Mouse (Mus musculus) C2C12 (cell line): ENCODE measurements at regions not wholly inside any gene's neighbourhood (a gene's known extent, or its start where the extent isn't known, plus 50 kb on each side); places are given as distances from the start of the nearest gene placed in this dataset.

Experiments used
- H3K27me3 ChIP-seq: one replicate; pipeline ENCODE4 v1.6.1; 2011; ENCODE audit not compliant: control insufficient read depth, insufficient read depth, insufficient read length
- H3K36me3 ChIP-seq: one replicate; pipeline ENCODE4 v1.6.1; 2011; ENCODE audit not compliant: control insufficient read depth, insufficient read depth
- H3K4me3 ChIP-seq: one replicate; pipeline ENCODE4 v1.5.1; 2011; ENCODE audit warnings: mild to moderate bottlenecking, control low read depth; ENCODE audit not compliant: poor library complexity, insufficient read depth, severe bottlenecking
- H3K79me2 ChIP-seq: one replicate; pipeline ENCODE4 v1.6.1; 2011; ENCODE audit not compliant: control insufficient read depth, insufficient read depth
- H3K79me3 ChIP-seq: one replicate; pipeline ENCODE4 v1.6.1; 2011; ENCODE audit warnings: low read depth, control low read depth
- H3ac ChIP-seq: one replicate; pipeline ENCODE3; 2011; ENCODE audit warnings: low read depth; ENCODE audit not compliant: control insufficient read depth, insufficient read length
- CEBPB ChIP-seq: IDR thresholded peaks from one replicate; pipeline ENCODE4 v1.6.1; 2011; ENCODE audit warnings: low read depth, mild to moderate bottlenecking, control low read depth, moderate library complexity
- CTCF ChIP-seq: IDR thresholded peaks from one replicate; pipeline ENCODE4 v1.5.1; 2011; ENCODE audit not compliant: control insufficient read depth, insufficient read depth, insufficient read length
- FOSL1 ChIP-seq: IDR thresholded peaks from one replicate; pipeline ENCODE4 v1.8.0; 2011; ENCODE audit warnings: mild to moderate bottlenecking, low read length; ENCODE audit not compliant: poor library complexity, insufficient read depth, severe bottlenecking
- MAX ChIP-seq: IDR thresholded peaks from one replicate; pipeline ENCODE4 v1.6.1; 2011; ENCODE audit warnings: mild to moderate bottlenecking, control low read depth
- MYOD1 ChIP-seq: IDR thresholded peaks from one replicate; pipeline ENCODE4 v1.6.1; 2011; ENCODE audit warnings: low read depth; ENCODE audit not compliant: control insufficient read depth, insufficient read length
- MYOG ChIP-seq: IDR thresholded peaks from one replicate; pipeline ENCODE4 v1.6.1; 2011; ENCODE audit not compliant: control insufficient read depth, insufficient read length; ENCODE audit errors: extremely low read depth
- USF1 ChIP-seq: IDR thresholded peaks from one replicate; pipeline ENCODE4 v1.6.1; 2011; ENCODE audit warnings: low read depth, mild to moderate bottlenecking, control low read depth, moderate library complexity

GRCm38 (mm10) chr11:23140429-23141099 is 115.3 kb upstream of the Xpo1 start:
- no peak overlapping the region for H3K4me3 ChIP-seq
- no peaks in the 10 kb centered on the region for H3K79me3 ChIP-seq
- H3K79me2 ChIP-seq = no peaks in the 10 kb centered on the region
- peaks cover 3% of the 10 kb centered on the region for H3K27me3 ChIP-seq
- no peak overlapping the region for H3ac ChIP-seq
- TF ChIP-seq MYOG (no peak), FOSL1 (no peak), CEBPB (no peak), MYOD1 (no peak), USF1 (no peak), CTCF (no peak), MAX (no peak)
- H3K36me3 ChIP-seq = no peaks in the 10 kb centered on the region

- Histone ChIP-seq H3ac (no peak overlapping the region), H3K4me3 (no peak overlapping the region), H3K36me3 (no peaks in the 10 kb centered on the region), H3K79me2 (no peaks in the 10 kb centered on the region), H3K79me3 (no peaks in the 10 kb centered on the region), H3K27me3 (peaks cover 3% of the 10 kb centered on the region)
- no peak for TF ChIP-seq MAX
- TF ChIP-seq USF1 = no peak
- TF ChIP-seq CTCF = no peak
- no peak for TF ChIP-seq MYOG
- no peak for TF ChIP-seq MYOD1
- no peak for TF ChIP-seq FOSL1
- TF ChIP-seq CEBPB = no peak
Observed at GRCm38 (mm10) chr11:23141100-23141837, 114.6 kb upstream of the Xpo1 start.

GRCm38 (mm10) chr11:23148048-23148596 is 107.7 kb upstream of the Xpo1 start:
- H3K27me3 ChIP-seq = no peaks in the 10 kb centered on the region
- H3K4me3 ChIP-seq = no peak overlapping the region
- no peak for TF ChIP-seq MYOD1
- TF ChIP-seq USF1 = no peak
- no peak for TF ChIP-seq MAX
- TF ChIP-seq MYOG = no peak
- TF ChIP-seq FOSL1 = no peak
- TF ChIP-seq CTCF = no peak
- no peak for TF ChIP-seq CEBPB
- H3ac ChIP-seq = no peak overlapping the region
- H3K36me3 ChIP-seq = no peaks in the 10 kb centered on the region
- H3K79me2 ChIP-seq = no peaks in the 10 kb centered on the region
- no peaks in the 10 kb centered on the region for H3K79me3 ChIP-seq

GRCm38 (mm10) chr11:23149556-23150244 is 106.1 kb upstream of the Xpo1 start:
- Histone ChIP-seq H3K36me3 (no peaks in the 10 kb centered on the region), H3K79me3 (no peaks in the 10 kb centered on the region), H3K27me3 (no peaks in the 10 kb centered on the region), H3ac (no peak overlapping the region), H3K4me3 (no peak overlapping the region), H3K79me2 (no peaks in the 10 kb centered on the region)
- TF ChIP-seq CEBPB = no peak
- TF ChIP-seq FOSL1 = no peak
- no peak for TF ChIP-seq MYOG
- no peak for TF ChIP-seq CTCF
- TF ChIP-seq MAX = no peak
- TF ChIP-seq USF1 = no peak
- no peak for TF ChIP-seq MYOD1

DNA sequence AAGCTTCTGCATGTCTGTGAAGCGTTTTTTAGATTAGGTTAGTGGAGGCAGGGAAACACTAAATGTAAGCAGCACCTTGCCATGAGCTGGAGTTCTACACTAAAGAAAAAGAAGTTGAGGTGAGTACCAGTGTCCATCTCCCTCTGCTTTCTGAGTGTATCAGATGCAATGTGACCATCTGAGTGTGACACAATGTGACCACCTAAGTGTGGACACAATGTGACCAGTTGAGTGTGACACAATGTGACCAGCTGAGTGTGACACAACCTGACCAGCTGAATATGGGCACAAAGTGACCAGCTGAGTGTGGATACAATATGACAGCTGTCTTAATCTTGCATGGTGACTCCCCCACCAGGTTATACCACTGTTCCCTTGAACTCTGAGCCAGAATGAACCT is 101.0 kb upstream of the Xpo1 start:
- Histone ChIP-seq H3ac (no peak overlapping the region), H3K79me2 (no peaks in the 10 kb centered on the region), H3K79me3 (no peaks in the 10 kb centered on the region), H3K27me3 (no peaks in the 10 kb centered on the region), H3K4me3 (no peak overlapping the region), H3K36me3 (no peaks in the 10 kb centered on the region)
- TF ChIP-seq CEBPB (no peak), CTCF (no peak), MYOG (no peak), MYOD1 (no peak), MAX (no peak), FOSL1 (no peak), USF1 (no peak)
